Mouse (Mus musculus): ENCODE data around the gene Orai3. TPM values are rescaled to one million over a fixed set of nuclear protein-coding genes. Genes with fewer than 3 reads are reported as not detected.

The Orai3 gene
- polyA plus RNA-seq, 1 experiment from 2014 or later, result 34.8 TPM

DNA sequence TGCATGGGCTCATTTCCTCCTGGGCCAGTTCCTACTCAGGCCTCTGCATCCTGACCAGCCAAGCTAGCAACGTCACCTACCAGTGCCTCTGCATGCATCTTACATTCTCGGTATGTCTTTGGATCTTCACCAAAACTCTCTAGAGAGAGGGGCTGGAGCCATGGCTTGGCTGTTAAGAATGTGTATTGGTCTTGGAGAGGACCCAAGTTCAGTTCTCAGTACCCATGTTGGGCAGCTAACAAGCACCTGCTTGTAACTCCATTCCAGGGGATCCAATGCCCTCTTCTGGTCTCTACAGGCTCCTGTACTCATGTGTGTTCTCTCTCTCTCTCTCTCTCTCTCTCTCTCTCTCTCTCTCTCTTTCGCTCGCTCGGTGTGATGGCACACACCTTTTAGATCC lies 48.2 kb downstream of the Orai3 start:
- no peak overlapping the region for H3K27ac ChIP-seq (ENCODE audit: low read length)
- no peak for ATAC-seq (ENCODE audit: low FRiP score, low TSS enrichment)
- H3K27me3 ChIP-seq (ENCODE audit: insufficient read depth, low read length), result no peaks in the 10 kb centered on the region
- H3K9ac ChIP-seq (replicated peaks; ENCODE audit: low read length), result no peak overlapping the region
- H3K9me3 ChIP-seq (ENCODE audit: low read length), result no peaks in the 10 kb centered on the region
- no peaks in the 10 kb centered on the region for H3K36me3 ChIP-seq (ENCODE audit: insufficient read depth, low read length)
- peaks cover 20% of the 10 kb centered on the region; the same call in 1 of the 2 replicates for H3K4me1 ChIP-seq (ENCODE audit: insufficient read depth, low read length)
- no peak overlapping the region for H3K4me3 ChIP-seq (ENCODE audit: low read length)
- H3K4me2 ChIP-seq (replicated peaks; ENCODE audit: low read depth, low read length), result no peak overlapping the region
- WGBS, result 95% methylated on average over 5 of the region's 5 CpGs

DNA sequence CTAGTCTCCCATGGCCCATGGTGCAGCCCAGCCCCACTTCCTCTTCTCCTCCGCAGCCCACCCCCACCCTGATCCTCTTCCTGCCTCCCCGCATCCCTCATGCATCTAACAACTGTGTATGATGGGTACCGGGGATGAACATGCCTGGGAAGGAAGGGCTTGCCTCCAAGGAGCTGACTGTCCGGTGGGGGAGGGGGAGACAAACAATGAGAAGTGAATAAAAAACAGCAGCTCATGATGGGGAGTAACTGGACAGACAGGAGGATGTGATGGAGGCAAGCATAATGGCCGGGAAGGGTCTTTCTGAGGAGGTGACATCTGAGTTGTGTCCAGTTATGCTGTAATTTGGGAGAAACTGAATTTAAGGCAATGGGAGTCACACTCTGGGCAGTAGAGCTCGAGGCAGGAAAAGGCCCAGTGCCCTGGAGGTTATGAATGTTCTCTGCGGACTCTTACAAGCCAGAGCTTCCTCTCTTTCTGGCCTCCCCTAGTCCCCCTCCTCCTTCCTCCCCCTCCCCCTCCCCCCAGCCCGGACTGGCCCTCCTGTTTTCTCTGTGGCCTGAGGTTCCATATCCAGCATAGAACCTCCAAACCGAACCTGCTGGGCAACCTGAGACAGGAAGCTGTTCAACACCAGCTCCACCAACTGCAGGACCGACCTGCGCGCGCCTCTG lies 51.4 kb downstream of the Orai3 start:
- peaks cover 21% of the 10 kb centered on the region for H3K4me1 ChIP-seq (ENCODE audit: insufficient read depth, low read length)
- WGBS, result 50% methylated on average over 13 of the region's 13 CpGs
- no peaks in the 10 kb centered on the region for H3K36me3 ChIP-seq (ENCODE audit: insufficient read depth, low read length)
- H3K9ac ChIP-seq (replicated peaks; ENCODE audit: low read length), result peak overlapping the region; percentile 46; the same call in 1 of the 2 replicates
- no peaks in the 10 kb centered on the region for H3K27me3 ChIP-seq (ENCODE audit: insufficient read depth, low read length)
- ATAC-seq (ENCODE audit: low FRiP score, low TSS enrichment), result no peak; the same call in 1 of the 2 replicates
- peak overlapping the region; percentile 76 for H3K27ac ChIP-seq (ENCODE audit: low read length)
- H3K9me3 ChIP-seq (ENCODE audit: low read length), result no peaks in the 10 kb centered on the region
- no peak overlapping the region for H3K4me3 ChIP-seq (ENCODE audit: low read length)
- H3K4me2 ChIP-seq (replicated peaks; ENCODE audit: low read depth, low read length), result no peak overlapping the region

DNA sequence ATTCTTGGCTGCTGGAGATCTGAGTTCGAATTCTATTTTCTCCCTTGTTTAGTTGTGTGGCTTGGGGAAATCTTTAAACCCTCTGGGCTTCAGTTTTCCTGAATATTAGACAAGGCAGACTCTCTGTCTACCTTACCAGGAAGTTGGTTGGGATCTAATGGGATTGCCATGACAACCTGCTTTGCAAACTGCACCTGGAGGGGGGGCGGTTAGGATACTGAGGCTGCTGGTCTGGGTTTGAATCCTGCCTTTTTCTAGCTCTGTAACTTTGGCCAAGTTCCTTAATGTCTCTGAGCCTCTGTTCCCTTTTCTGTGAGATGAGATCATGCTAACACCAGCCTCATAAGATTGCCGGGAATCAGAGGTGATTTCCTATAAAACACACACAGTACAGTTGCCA lies 52.9 kb downstream of the Orai3 start:
- no peaks in the 10 kb centered on the region for H3K9me3 ChIP-seq (ENCODE audit: low read length)
- H3K4me2 ChIP-seq (replicated peaks; ENCODE audit: low read depth, low read length), result no peak overlapping the region
- no peak overlapping the region for H3K27ac ChIP-seq (ENCODE audit: low read length)
- H3K4me1 ChIP-seq (ENCODE audit: insufficient read depth, low read length), result peaks cover 19% of the 10 kb centered on the region
- H3K9ac ChIP-seq (replicated peaks; ENCODE audit: low read length), result no peak overlapping the region
- no peaks in the 10 kb centered on the region for H3K27me3 ChIP-seq (ENCODE audit: insufficient read depth, low read length)
- ATAC-seq (ENCODE audit: low FRiP score, low TSS enrichment), result no peak
- no peak overlapping the region for H3K4me3 ChIP-seq (ENCODE audit: low read length)
- H3K36me3 ChIP-seq (ENCODE audit: insufficient read depth, low read length), result no peaks in the 10 kb centered on the region
- WGBS, result 73% methylated on average over 3 of the region's 3 CpGs

DNA sequence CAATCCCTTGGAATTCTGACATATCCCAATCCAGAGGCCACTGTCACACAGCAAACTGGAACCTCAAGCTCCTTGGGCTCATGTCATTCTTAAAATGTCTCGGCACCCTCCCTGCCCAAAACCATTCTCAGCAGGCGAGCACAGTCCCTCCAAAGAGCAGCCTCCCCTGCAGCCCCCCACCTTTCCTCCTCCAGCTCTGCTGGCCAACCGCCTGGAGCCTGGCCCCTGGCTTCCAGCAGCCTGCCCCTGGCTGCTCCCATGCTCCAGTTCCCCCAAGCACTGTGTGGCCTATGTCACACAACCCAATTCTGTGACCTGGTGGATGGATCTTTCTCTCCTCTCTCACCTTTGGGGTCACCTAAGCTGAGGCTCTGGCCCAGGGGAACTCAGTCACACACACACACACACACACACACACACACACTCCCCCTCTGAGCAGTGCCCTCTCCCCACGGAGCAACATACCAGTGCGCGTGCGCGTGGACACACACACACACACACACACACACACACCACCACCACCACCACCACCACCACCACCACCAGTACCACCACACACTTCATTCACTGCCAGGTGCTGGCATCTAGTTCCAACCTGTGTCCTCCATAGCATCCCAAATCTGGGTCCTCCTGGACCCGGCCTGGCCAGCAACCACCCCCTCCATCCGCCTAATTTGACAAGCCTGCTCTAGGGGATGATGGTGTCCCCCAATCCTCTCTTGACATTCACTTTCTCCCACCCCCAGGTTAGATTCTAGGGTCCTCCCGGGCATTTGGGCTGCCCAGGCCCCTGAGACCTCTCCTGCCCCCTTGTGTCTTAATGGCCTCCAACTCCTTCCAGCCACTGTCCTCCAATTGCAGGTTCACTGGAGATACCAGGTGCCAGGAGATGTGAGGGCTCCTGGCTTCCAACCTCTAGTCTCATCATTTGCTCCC lies 53.9 kb downstream of the Orai3 start:
- Histone ChIP-seq H3K27me3 (ENCODE audit: insufficient read depth, low read length) (no peaks in the 10 kb centered on the region), H3K36me3 (ENCODE audit: insufficient read depth, low read length) (no peaks in the 10 kb centered on the region), H3K4me3 (ENCODE audit: low read length) (peak overlapping the region; percentile 64), H3K9me3 (ENCODE audit: low read length) (no peaks in the 10 kb centered on the region), H3K27ac (ENCODE audit: low read length) (peak overlapping the region; percentile 51; the same call in 1 of the 2 replicates), H3K4me1 (ENCODE audit: insufficient read depth, low read length) (peaks cover 19% of the 10 kb centered on the region), H3K9ac (replicated peaks; ENCODE audit: low read length) (peak overlapping the region; percentile 75), H3K4me2 (replicated peaks; ENCODE audit: low read depth, low read length) (peak overlapping the region; percentile 85)
- peak; percentile 18 for ATAC-seq (ENCODE audit: low FRiP score, low TSS enrichment)
- WGBS, result 53% methylated on average over 7 of the region's 11 CpGs

DNA sequence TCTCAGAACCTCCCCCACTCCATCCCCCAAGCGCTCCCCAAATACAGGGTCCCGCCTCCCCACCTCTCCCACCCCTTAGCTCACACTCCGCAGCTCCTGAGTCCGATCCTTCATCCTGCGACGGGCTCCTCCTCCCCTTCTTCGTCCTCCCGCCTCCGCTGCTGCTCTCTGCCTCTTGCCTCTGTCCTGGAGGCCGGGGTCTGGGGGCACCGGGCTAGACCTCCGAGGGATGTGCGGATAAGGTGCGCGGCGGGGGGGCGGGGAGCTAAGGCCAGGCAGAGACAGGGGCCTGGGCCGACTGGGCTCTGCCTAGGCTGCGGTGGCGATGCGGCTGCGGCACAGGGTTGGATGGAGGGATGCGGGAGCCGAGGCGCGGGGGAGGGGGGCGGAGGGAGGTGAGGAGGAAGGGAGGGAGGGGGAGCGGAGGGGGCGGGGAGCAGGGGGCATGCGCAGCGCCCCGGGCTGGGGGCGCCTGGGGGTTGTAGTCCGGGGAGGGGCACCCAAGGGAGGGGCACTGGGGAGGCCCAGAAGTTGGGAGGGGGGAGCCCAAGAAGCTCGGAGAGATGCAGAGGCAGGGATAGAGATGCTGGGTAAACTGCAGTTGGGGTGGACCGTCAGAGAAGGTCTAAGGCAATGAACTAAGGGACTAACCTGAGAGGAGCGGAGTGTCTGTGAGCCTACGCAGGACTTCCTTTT lies 54.7 kb downstream of the Orai3 start, which contains the start of the genes Stx4a and Stx1b:
Gene Stx4a, plus strand, starts transcription at position 119 of the 696 bp plus-strand sequence.
Gene Stx1b, minus strand, starts transcription at position 374 of the 696 bp plus-strand sequence.
- Histone ChIP-seq H3K4me2 (replicated peaks; ENCODE audit: low read depth, low read length) (peak within 1 kb of the TSS; percentile 85), H3K4me3 (ENCODE audit: low read length) (peak within 1 kb of the TSS; percentile 64), H3K9me3 (ENCODE audit: low read length) (no peaks in the 10 kb centered on the region), H3K27ac (ENCODE audit: low read length) (peak within 1 kb of the TSS; percentile 51; the same call in 1 of the 2 replicates), H3K4me1 (ENCODE audit: insufficient read depth, low read length) (peaks cover 19% of the 10 kb centered on the region), H3K36me3 (ENCODE audit: insufficient read depth, low read length) (no peaks in the 10 kb centered on the region), H3K9ac (replicated peaks; ENCODE audit: low read length) (peak within 1 kb of the TSS; percentile 75), H3K27me3 (ENCODE audit: insufficient read depth, low read length) (no peaks in the 10 kb centered on the region)
- ATAC-seq (ENCODE audit: low FRiP score, low TSS enrichment), result peak; percentile 73
- 4% methylated on average over 26 of the region's 38 CpGs for WGBS

Other genes starting within 250 kb of the Orai3 start
- gene Tmem265, start 208.4 kb upstream of the Orai3 start, polyA plus RNA-seq (2015; fragmentation: Nextera tagmentation; extraction: Ambion mirVana), result 10.5 and 10.6 TPM in 2 replicates
- 40.7 and 46.7 TPM in 2 replicates for gene Phkg2, start 196.5 kb upstream of the Orai3 start, polyA plus RNA-seq (2015; fragmentation: Nextera tagmentation; extraction: Ambion mirVana)
- 16.7 and 17.6 TPM in 2 replicates for gene Ccdc189, start 181.2 kb upstream of the Orai3 start, polyA plus RNA-seq (2015; fragmentation: Nextera tagmentation; extraction: Ambion mirVana)
- 50.6 and 51.4 TPM in 2 replicates for gene Rnf40, start 181.0 kb upstream of the Orai3 start, polyA plus RNA-seq (2015; fragmentation: Nextera tagmentation; extraction: Ambion mirVana)
- 19.8 and 22.1 TPM in 2 replicates for gene Zfp629, start 154.0 kb upstream of the Orai3 start, polyA plus RNA-seq (2015; fragmentation: Nextera tagmentation; extraction: Ambion mirVana)
- 50.5 and 54.5 TPM in 2 replicates for gene Bcl7c, start 60.9 kb upstream of the Orai3 start, polyA plus RNA-seq (2015; fragmentation: Nextera tagmentation; extraction: Ambion mirVana)
- gene Ctf1, start 57.1 kb upstream of the Orai3 start, polyA plus RNA-seq (2015; fragmentation: Nextera tagmentation; extraction: Ambion mirVana), result 14.0 and 14.7 TPM in 2 replicates
- gene Ctf2, start 37.6 kb upstream of the Orai3 start, polyA plus RNA-seq (2015; fragmentation: Nextera tagmentation; extraction: Ambion mirVana), result 0.15 and 0.32 TPM in 2 replicates
- 5.4 TPM in 2 replicates for gene Fbxl19, start 25.3 kb upstream of the Orai3 start, polyA plus RNA-seq (2015; fragmentation: Nextera tagmentation; extraction: Ambion mirVana)
- gene Setd1a, start 6.9 kb downstream of the Orai3 start, polyA plus RNA-seq (2015; fragmentation: Nextera tagmentation; extraction: Ambion mirVana), result 18.9 and 19.4 TPM in 2 replicates
- not detected in 2 replicates for gene Gm49388, start 15.8 kb downstream of the Orai3 start, polyA plus RNA-seq (2015; fragmentation: Nextera tagmentation; extraction: Ambion mirVana)
- 28.2 and 33.2 TPM in 2 replicates for gene Hsd3b7, start 30.8 kb downstream of the Orai3 start, polyA plus RNA-seq (2015; fragmentation: Nextera tagmentation; extraction: Ambion mirVana)
- gene Stx4a, start 54.5 kb downstream of the Orai3 start, polyA plus RNA-seq (2015; fragmentation: Nextera tagmentation; extraction: Ambion mirVana), result 44.6 and 48.0 TPM in 2 replicates
- gene Stx1b, start 54.7 kb downstream of the Orai3 start, polyA plus RNA-seq (2015; fragmentation: Nextera tagmentation; extraction: Ambion mirVana), result 3.6 and 4.4 TPM in 2 replicates
- 13.0 and 15.7 TPM in 2 replicates for gene Zfp646, start 106.4 kb downstream of the Orai3 start, polyA plus RNA-seq (2015; fragmentation: Nextera tagmentation; extraction: Ambion mirVana)
- 21.0 and 25.6 TPM in 2 replicates for gene Zfp668, start 107.0 kb downstream of the Orai3 start, polyA plus RNA-seq (2015; fragmentation: Nextera tagmentation; extraction: Ambion mirVana)
- 5.9 and 6.5 TPM in 2 replicates for gene Prss53, start 121.2 kb downstream of the Orai3 start, polyA plus RNA-seq (2015; fragmentation: Nextera tagmentation; extraction: Ambion mirVana)
- gene Gm21974, start 125.6 kb downstream of the Orai3 start, polyA plus RNA-seq (2015; fragmentation: Nextera tagmentation; extraction: Ambion mirVana), result not detected in 2 replicates
- gene Vkorc1, start 125.8 kb downstream of the Orai3 start, polyA plus RNA-seq (2015; fragmentation: Nextera tagmentation; extraction: Ambion mirVana), result 163 and 168 TPM in 2 replicates
- 155 and 156 TPM in 2 replicates for gene Bckdk, start 134.3 kb downstream of the Orai3 start, polyA plus RNA-seq (2015; fragmentation: Nextera tagmentation; extraction: Ambion mirVana)
- gene Kat8, start 142.7 kb downstream of the Orai3 start, polyA plus RNA-seq (2015; fragmentation: Nextera tagmentation; extraction: Ambion mirVana), result 42.7 and 44.4 TPM in 2 replicates
- gene Prss8, start 160.3 kb downstream of the Orai3 start, polyA plus RNA-seq (2015; fragmentation: Nextera tagmentation; extraction: Ambion mirVana), result 93.2 and 98.7 TPM in 2 replicates
- 15.2 TPM in 2 replicates for gene Prss36, start 176.9 kb downstream of the Orai3 start, polyA plus RNA-seq (2015; fragmentation: Nextera tagmentation; extraction: Ambion mirVana)
- 359 and 373 TPM in 2 replicates for gene Fus, start 197.6 kb downstream of the Orai3 start, polyA plus RNA-seq (2015; fragmentation: Nextera tagmentation; extraction: Ambion mirVana)
- gene Pycard, start 224.1 kb downstream of the Orai3 start, polyA plus RNA-seq (2015; fragmentation: Nextera tagmentation; extraction: Ambion mirVana), result 60.1 and 61.8 TPM in 2 replicates
- 0.16 and 0.23 TPM in 2 replicates for gene Trim72, start 234.1 kb downstream of the Orai3 start, polyA plus RNA-seq (2015; fragmentation: Nextera tagmentation; extraction: Ambion mirVana)

Measured in kidney, embryonic 16.5 days (tissue).